Mouse (Mus musculus) heart, embryonic 10.5 days (tissue): ENCODE data around the gene Fgfr2. TPM values are rescaled to one million over a fixed set of nuclear protein-coding genes. Genes with fewer than 3 reads are reported as not detected.

ENCODE experiments used
- DNase-seq: peaks from one replicate; pipeline ENCODE4 v3.0.0-alpha.2; 2017; ENCODE audit warnings: low spot score
- H3K27ac ChIP-seq: fragments of 300-500 bp; sonication (generic); 2 replicates; pipeline ENCODE4 v1.5.1; 2016; ENCODE audit warnings: mild to moderate bottlenecking
- H3K27me3 ChIP-seq: fragments of 300-500 bp; sonication (generic); 2 replicates; pipeline ENCODE4 v1.6.1; 2016; ENCODE audit warnings: mild to moderate bottlenecking; ENCODE audit not compliant: poor library complexity, insufficient read depth, severe bottlenecking
- H3K36me3 ChIP-seq: fragments of 300-500 bp; sonication (generic); 2 replicates; pipeline ENCODE4 v1.6.1; 2016; ENCODE audit warnings: mild to moderate bottlenecking, moderate library complexity
- H3K4me1 ChIP-seq: fragments of 300-500 bp; sonication (generic); 2 replicates; pipeline ENCODE4 v1.6.1; 2016; ENCODE audit warnings: mild to moderate bottlenecking
- H3K4me3 ChIP-seq: fragments of 300-500 bp; sonication (generic); 2 replicates; pipeline ENCODE4 v1.5.1; 2016; ENCODE audit warnings: mild to moderate bottlenecking, moderate library complexity
- H3K9me3 ChIP-seq: fragments of 300-500 bp; sonication (generic); 2 replicates; pipeline ENCODE4 v1.6.1; 2016; ENCODE audit warnings: mild to moderate bottlenecking, moderate library complexity
- WGBS: fragments of 180-500 bp; shearing (Covaris S2); methylation state at CpG from one replicate; pipeline ENCODE4 v1.1.7; 2016; 5-methylcytosine and 5-hydroxymethylcytosine counted together
- polyA plus RNA-seq: library from polyadenylated mRNA; unstranded; fragments of >200 nt; fragmentation: Nextera tagmentation; extraction: Ambion mirVana; gene quantifications from 2 replicates; pipeline ENCODE4 v1.2.1, GENCODE M21; 2016

The Fgfr2 gene
- polyA plus RNA-seq, 1 experiment from 2014 or later = 46.6 TPM

DNA sequence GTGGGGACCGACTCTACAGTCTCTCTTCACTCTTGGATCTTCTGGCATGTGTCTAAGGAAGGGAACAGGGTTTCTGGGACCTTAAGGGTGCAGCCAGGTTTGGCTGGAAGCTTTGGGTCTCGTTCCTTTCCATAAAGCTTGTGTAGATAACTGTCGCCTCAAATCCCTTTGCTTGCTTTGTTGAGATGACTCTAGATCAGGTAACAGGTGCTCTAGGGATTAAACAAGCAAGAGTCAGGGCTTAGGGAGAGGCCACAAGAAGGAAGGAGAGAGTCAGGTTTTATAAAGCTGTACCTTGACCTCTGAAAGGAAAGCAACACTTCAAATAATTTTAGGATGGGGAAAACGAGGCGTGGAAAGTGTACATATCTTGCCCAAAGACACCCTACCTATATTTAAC is 1570.4 kb downstream of the Fgfr2 start:
- Histone ChIP-seq H3K4me1 (peaks cover 33% of the 10 kb centered on the region), H3K27me3 (peaks cover 99% of the 10 kb centered on the region), H3K4me3 (no peak overlapping the region), H3K27ac (no peak overlapping the region), H3K36me3 (no peaks in the 10 kb centered on the region), H3K9me3 (no peaks in the 10 kb centered on the region)
- DNase-seq = no peak
- WGBS = 2% methylated on average over 5 of the region's 5 CpGs

DNA sequence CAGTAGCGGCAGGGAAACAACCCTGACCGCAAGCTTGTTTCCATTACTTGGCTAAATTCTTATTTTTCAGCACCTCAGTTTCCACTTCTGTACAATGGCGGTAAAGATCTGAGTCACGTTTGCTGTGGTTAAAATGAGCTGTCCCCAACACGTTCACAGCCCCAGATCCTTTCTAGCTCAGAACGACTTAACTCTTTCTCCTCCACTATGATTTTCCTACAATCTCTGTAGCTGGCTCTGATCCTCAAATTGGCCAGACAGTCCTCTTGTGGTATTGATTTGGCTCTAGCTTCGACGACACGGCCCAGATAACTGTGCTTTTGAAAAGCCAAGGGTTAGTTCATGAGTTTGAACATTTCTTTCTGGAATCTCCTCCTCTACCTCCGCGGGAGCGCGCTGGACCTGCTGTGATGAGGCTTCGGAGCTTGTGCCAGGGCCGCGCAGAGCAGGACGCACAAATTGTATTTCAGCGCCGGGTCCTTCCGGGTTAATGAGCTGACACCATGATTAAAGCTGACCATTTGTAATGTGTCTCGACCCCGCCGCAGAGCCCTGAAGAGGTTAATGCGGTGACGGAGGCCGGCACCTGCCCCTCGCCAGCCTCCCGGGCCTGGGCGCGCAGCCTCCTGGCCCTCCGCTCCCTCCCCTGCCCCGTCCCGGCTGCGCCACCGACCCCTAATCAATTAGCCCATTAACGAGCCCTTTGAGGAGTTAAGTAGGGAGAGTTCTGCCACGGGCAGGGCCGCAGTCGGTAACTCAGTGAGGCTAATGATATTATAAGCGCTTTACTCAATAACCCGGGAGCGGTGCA is 1571.0 kb downstream of the Fgfr2 start:
- H3K4me1 ChIP-seq = peaks cover 33% of the 10 kb centered on the region
- no peaks in the 10 kb centered on the region for H3K9me3 ChIP-seq
- DNase-seq = no peak
- H3K4me3 ChIP-seq = no peak overlapping the region
- H3K36me3 ChIP-seq = no peaks in the 10 kb centered on the region
- H3K27me3 ChIP-seq = peaks cover 99% of the 10 kb centered on the region
- H3K27ac ChIP-seq = no peak overlapping the region
- WGBS = under 1% methylated on average over 42 of the region's 42 CpGs

DNA sequence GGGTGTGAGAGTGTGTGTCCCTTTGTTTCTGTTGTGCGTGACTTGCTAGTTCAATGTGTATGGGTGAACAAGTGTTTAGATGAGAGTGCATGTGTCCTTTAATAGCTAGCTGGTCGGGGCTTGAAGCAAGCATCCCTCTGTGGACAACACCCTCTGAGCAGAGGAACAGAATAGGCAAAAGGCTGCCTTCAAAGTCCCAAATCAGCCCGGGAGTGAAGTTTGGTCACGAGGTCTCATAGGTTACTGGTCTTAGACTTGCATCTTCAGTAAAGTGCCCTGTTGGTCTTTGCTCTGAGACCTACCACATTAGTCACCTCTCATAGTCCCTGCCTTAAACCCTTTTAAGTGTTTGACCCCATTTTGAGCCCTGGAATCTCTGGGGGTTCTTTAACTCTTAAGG is 1571.7 kb downstream of the Fgfr2 start:
- Histone ChIP-seq H3K27me3 (peaks cover 99% of the 10 kb centered on the region), H3K4me3 (no peak overlapping the region), H3K4me1 (peaks cover 28% of the 10 kb centered on the region), H3K27ac (no peak overlapping the region), H3K9me3 (no peaks in the 10 kb centered on the region), H3K36me3 (no peaks in the 10 kb centered on the region)
- 4% methylated on average over 4 of the region's 4 CpGs for WGBS
- no peak for DNase-seq

DNA sequence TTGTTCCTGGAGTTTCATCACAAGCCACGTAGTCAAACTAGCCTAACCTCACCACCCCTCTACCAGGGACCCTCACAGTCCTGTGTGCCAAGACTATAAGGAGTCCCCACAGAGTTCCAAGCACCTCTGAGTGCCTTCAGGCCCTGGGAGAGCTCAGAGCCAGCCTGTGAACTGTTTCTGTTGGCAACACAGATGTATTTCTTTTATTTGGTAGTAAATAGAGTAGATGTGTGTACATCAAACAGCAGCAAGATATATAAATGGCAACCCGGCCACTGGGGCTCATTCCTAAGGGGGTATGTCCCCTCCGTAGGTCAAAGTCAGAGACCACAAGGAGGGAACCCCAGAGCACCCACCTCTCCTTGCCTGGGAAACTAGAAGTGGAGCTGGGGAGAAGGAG is 1574.7 kb downstream of the Fgfr2 start, which contains the start of gene Hmx2:
Hmx2 (plus strand) TSS at position 301 of the 400 bp plus-strand sequence.
- Histone ChIP-seq H3K27ac (no peak within 1 kb of the TSS), H3K4me3 (no peak within 1 kb of the TSS), H3K27me3 (peaks cover 100% of the 10 kb centered on the region), H3K4me1 (peaks cover 17% of the 10 kb centered on the region), H3K36me3 (no peaks in the 10 kb centered on the region), H3K9me3 (no peaks in the 10 kb centered on the region)
- no peak for DNase-seq
- WGBS = 3% methylated on average over 3 of the region's 3 CpGs

DNA sequence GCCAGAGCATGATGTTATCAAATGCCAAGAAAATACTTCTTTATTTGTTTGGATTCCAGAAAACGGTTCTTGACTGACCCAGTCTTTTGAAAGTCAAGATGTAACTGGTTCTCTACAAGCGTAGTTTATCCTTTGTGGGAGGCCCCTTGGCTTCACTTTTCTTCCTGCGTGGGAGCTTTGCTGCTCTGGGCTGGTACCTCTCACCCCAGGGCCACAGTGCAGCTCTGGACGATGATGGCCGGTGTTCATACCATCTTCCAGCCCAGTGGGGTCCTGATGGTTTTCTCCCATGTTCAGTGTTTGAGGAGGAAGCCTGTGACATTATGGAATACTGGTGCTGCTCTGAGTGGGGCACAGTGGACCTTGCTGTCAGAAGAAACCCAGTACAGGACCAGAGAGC is 1575.7 kb downstream of the Fgfr2 start:
- no peak overlapping the region for H3K4me3 ChIP-seq
- no peak overlapping the region for H3K27ac ChIP-seq
- no peaks in the 10 kb centered on the region for H3K36me3 ChIP-seq
- 2% methylated on average over 5 of the region's 5 CpGs for WGBS
- no peak for DNase-seq
- H3K4me1 ChIP-seq = peaks cover 25% of the 10 kb centered on the region
- no peaks in the 10 kb centered on the region for H3K9me3 ChIP-seq
- peaks cover 100% of the 10 kb centered on the region for H3K27me3 ChIP-seq

DNA sequence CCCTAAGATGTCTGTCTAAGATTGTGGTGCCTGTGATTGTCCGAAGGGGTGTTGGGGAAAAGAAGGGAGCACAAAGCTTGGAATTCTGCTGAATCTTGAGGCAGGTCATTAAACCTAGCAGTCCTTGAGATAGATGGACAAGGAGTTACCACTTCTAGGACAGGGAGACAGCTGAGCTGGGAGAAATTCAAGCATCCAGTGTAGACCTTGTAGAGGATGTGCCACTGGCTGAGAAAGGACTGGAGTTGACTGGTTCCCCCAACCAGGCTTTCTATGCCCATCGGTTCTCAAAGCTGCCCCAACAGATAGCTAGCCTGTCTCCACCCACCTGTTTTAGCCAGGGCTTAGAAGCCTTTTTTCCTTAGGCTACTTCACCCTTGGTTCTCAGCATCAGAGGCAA is 1576.7 kb downstream of the Fgfr2 start:
- Histone ChIP-seq H3K36me3 (no peaks in the 10 kb centered on the region), H3K27me3 (peaks cover 100% of the 10 kb centered on the region), H3K4me1 (peaks cover 29% of the 10 kb centered on the region), H3K9me3 (no peaks in the 10 kb centered on the region), H3K27ac (no peak overlapping the region), H3K4me3 (no peak overlapping the region)
- DNase-seq = no peak
- 7% methylated on average over 2 of the region's 2 CpGs for WGBS

DNA sequence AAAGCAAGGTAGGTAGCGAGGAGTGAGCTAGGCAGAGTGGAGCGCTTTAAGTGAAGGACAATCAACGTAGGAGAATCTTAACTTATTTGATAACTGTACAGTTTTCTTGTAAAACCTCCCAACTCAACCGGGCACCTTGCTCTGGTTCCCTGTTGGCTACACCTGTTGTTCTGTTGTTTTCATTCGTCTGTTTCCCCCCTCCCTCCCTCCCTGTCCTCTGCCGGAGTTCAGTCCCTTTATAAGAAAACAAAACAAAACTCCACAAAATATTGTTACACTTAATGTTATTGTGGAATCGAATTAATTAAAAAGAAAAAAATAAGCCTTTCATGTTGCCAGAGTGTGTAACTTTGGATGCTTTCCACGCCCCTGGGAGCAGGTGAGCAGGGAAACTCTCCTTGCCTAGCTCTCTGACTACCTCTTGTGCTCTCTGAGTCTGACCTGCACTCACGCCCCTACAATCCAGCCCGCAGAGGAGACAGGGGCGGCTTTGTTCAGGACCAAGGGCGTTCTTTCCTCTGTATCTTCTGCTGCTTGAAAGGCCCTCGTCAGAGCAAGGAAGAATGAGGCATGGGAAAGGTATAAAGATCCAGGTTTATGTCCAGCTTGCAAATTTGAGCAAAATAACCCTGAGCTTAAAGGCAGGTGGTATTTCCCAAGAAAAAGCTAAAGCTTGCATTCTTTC is 1577.3 kb downstream of the Fgfr2 start:
- Histone ChIP-seq H3K27ac (no peak overlapping the region), H3K4me3 (no peak overlapping the region), H3K27me3 (peaks cover 100% of the 10 kb centered on the region), H3K9me3 (no peaks in the 10 kb centered on the region), H3K36me3 (no peaks in the 10 kb centered on the region), H3K4me1 (peaks cover 29% of the 10 kb centered on the region)
- 3% methylated on average over 13 of the region's 13 CpGs for WGBS
- no peak for DNase-seq

DNA sequence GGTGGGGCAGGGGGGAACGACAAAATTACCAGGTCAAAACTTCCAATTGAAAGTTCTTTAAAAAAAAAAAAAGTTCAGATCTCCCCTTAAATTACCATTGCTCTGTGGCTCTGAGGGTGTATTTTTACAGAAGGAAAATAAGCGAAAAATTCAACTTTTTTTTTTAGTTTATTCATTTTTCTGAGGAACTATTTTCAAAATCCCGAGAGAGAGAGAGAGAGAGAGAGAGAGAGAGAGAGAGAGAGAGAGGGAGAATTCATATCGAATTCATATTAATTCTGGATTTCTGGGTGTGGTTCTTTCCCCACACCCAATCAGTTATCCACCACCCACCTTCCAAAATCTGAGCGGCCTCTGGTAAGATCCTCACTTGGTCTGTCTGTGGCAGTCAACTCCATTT is 1578.3 kb downstream of the Fgfr2 start:
- no peak overlapping the region for H3K4me3 ChIP-seq
- 2% methylated on average over 5 of the region's 5 CpGs for WGBS

DNA sequence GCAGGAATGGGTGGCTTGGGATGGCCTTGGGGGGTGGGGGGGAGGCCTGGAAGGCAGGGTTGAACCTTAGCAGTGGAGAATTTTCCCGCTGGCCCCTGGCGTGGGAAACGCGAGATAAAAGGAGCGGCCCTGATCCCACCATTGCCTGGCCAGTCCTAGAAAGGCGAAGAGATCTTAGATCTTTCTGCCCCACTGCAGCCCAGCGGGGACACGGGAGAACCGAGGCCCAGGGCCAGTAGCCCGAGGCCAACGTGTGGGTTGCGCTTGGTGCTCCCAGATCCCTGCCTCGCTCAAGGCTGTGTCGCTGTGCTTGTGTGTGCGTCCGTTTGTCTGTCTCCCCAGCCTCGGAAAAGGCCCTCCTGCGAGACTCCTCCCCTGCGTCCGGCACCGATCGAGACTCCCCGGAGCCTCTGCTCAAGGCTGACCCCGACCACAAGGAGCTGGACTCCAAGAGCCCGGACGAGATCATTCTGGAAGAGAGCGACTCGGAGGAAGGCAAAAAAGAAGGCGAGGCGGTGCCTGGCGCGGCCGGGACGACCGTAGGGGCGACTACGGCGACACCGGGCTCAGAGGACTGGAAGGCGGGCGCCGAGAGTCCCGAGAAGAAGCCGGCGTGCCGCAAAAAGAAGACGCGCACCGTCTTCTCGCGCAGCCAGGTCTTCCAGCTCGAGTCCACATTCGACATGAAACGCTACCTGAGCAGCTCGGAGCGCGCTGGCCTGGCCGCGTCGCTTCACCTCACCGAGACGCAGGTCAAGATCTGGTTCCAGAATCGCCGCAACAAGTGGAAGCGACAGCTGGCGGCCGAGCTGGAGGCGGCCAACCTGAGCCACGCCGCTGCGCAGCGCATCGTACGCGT is 1579.3 kb downstream of the Fgfr2 start:
- peak overlapping the region; percentile 61 for H3K4me3 ChIP-seq
- no peak overlapping the region for H3K27ac ChIP-seq
- peaks cover 100% of the 10 kb centered on the region for H3K27me3 ChIP-seq
- DNase-seq = no peak
- H3K4me1 ChIP-seq = peaks cover 29% of the 10 kb centered on the region
- H3K9me3 ChIP-seq = no peaks in the 10 kb centered on the region
- under 1% methylated on average over 75 of the region's 75 CpGs for WGBS
- H3K36me3 ChIP-seq = no peaks in the 10 kb centered on the region

More for the DNA sequence above, 1578.3 kb downstream of the Fgfr2 start:
- Histone ChIP-seq H3K36me3 (no peaks in the 10 kb centered on the region), H3K4me1 (peaks cover 29% of the 10 kb centered on the region), H3K27ac (no peak overlapping the region), H3K9me3 (no peaks in the 10 kb centered on the region), H3K27me3 (peaks cover 100% of the 10 kb centered on the region)
- DNase-seq = no peak

DNA sequence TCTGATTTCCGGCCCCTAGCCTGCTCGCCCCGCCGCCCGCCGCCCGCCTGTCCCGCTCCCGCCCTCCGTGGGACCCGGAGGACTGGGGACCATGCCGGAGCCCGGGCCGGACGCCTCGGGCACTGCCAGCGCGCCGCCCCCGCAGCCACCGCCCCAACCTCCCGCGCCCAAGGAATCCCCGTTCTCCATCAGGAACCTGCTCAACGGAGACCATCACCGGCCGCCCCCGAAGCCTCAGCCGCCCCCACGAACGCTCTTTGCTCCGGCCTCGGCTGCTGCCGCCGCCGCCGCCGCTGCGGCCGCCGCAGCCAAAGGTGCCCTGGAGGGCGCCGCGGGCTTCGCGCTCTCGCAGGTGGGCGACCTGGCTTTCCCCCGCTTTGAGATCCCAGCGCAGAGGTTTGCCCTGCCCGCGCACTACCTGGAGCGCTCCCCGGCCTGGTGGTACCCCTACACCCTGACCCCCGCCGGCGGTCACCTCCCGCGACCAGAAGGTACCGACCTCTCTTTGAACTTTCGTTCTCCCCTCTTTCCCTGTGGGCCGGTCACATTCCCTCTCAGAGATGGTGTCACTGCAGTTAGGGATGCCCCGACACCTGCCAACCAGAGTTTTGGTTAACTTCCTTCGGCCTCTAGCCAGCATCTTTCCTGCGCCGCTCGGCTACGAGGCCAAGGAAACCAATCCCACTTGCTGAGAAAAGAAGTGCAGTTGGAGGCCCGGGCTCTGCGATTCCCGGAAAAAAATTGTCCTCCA is 1580.1 kb downstream of the Fgfr2 start:
- peak overlapping the region; percentile 61 for H3K4me3 ChIP-seq
- under 1% methylated on average over 63 of the region's 71 CpGs for WGBS

DNA sequence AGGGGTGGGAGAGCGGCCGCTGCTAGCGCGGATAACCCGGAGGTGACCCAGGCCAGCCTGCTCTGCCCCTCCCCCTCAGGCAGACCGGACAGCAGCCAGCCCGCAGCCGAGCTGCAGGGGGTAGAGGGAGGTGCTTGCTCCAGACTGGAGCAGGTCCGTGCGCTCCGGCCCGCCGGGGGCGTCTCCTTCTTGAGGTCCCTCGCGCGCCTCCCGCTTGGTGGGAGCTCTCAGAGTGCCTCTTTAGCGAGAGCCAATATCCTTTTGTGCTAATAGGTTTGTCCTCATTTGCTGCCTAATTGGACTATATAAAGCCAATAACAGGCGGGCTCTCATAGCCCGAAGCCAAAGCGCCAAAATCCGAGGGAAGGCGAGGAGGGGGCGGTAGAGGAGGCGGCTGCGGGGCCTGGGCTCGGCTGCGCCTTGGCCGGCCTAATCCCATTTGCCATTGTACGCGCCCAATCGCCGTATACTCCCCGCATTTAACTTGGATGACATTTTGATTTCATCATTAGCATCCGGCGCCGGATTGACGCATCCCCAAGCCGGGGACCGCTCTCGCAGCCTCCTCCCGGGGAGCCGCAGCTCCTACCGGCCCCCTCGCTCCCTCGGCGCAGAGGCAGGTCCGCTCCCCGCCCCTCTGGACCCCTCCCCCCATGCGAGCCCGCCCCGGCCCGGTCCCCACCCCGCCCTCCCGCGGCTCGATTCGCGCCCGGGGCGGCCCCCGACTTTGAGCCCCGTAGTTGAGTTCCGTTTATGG is 1580.9 kb downstream of the Fgfr2 start, which contains the start of gene Hmx3:
Hmx3 (plus strand) TSS at position 753 of the 757 bp plus-strand sequence.
- Histone ChIP-seq H3K27ac (0 out of 2 replicates have a peak within 1 kb of the TSS, but pooled peaks have one; percentile 11), H3K4me1 (peaks cover 29% of the 10 kb centered on the region), H3K27me3 (peaks cover 100% of the 10 kb centered on the region), H3K4me3 (peak within 1 kb of the TSS; percentile 61), H3K36me3 (no peaks in the 10 kb centered on the region), H3K9me3 (no peaks in the 10 kb centered on the region)
- under 1% methylated on average over 55 of the region's 65 CpGs for WGBS
- no peak for DNase-seq

More for the DNA sequence above, 1580.1 kb downstream of the Fgfr2 start:
- no peak for DNase-seq
- 0 out of 2 replicates have a peak overlapping the region, but pooled peaks have one; percentile 11 for H3K27ac ChIP-seq
- peaks cover 29% of the 10 kb centered on the region for H3K4me1 ChIP-seq
- no peaks in the 10 kb centered on the region for H3K9me3 ChIP-seq
- peaks cover 100% of the 10 kb centered on the region for H3K27me3 ChIP-seq
- H3K36me3 ChIP-seq = no peaks in the 10 kb centered on the region
